ENCODE assay signal across 8 mouse cellular contexts in genomic region chr6:88723806-88724312, GRCm38 (mm10). TPM values are rescaled to one million over a fixed set of nuclear protein-coding genes. Genes with fewer than 3 reads are reported as not detected.
DNase-seq lines count a peak whose midpoint lies in the region; ATAC-seq and TF ChIP-seq lines count a peak whose summit lies in the region.

No protein-coding gene starts in this region.

- WGBS in cerebellum, adult 2 months = 33% methylated on average over 14 of the region's 14 CpGs
- 32% methylated on average over 14 of the region's 14 CpGs for whole genome bisulfite sequencing in limb, embryonic 13.5 days
- 30% methylated on average over 14 of the region's 14 CpGs for WGBS in stomach, embryonic 16.5 days

- no peaks in the 10 kb centered on the region for H3K27me3 ChIP-seq in cerebellum, adult 2 months (ENCODE audit: control insufficient read depth, insufficient read depth, low read length)
- H3K27me3 ChIP-seq in megakaryocyte, embryonic 14.5 days (replicated peaks) = peaks cover 77% of the 10 kb centered on the region
- peaks cover 30% of the 10 kb centered on the region for H3K27me3 ChIP-seq in limb, embryonic 13.5 days
- H3K27me3 ChIP-seq in stomach, embryonic 16.5 days (ENCODE audit: control insufficient read depth, insufficient read depth, low read length) = no peaks in the 10 kb centered on the region

- peak overlapping the region; percentile 84 for H3K4me3 ChIP-seq in cerebellum, adult 2 months (replicated peaks; ENCODE audit: insufficient read depth, low read depth, low read length)
- peak overlapping the region; percentile 94 for H3K4me3 ChIP-seq in megakaryocyte, embryonic 14.5 days (replicated peaks)
- H3K4me3 ChIP-seq in limb, embryonic 13.5 days = peak overlapping the region; percentile 66
- peak overlapping the region; percentile 68 for H3K4me3 ChIP-seq in stomach, embryonic 16.5 days (replicated peaks; ENCODE audit: low read length)

- no peak for ATAC-seq in megakaryocyte, adult 5-6 weeks (ENCODE audit: poor library complexity, severe bottlenecking)
- peak; percentile 52; the same call in 1 of the 2 replicates for ATAC-seq in limb, embryonic 13.5 days (ENCODE audit: low FRiP score, low read depth)
- no peak for ATAC-seq in stomach, embryonic 16.5 days (ENCODE audit: insufficient read depth, low FRiP score)

- peak overlapping the region; percentile 70 for H3K9ac ChIP-seq in limb, embryonic 13.5 days
- H3K9ac ChIP-seq in stomach, embryonic 16.5 days (ENCODE audit: low read length) = peak overlapping the region; percentile 84

- H3K36me3 ChIP-seq in megakaryocyte, embryonic 14.5 days (replicated peaks; ENCODE audit: low read length) = no peaks in the 10 kb centered on the region
- H3K36me3 ChIP-seq in limb, embryonic 13.5 days = no peaks in the 10 kb centered on the region
- H3K36me3 ChIP-seq in stomach, embryonic 16.5 days (ENCODE audit: control insufficient read depth, insufficient read depth, low read length) = no peaks in the 10 kb centered on the region

- H3K4me2 ChIP-seq in limb, embryonic 13.5 days (replicated peaks) = peak overlapping the region; percentile 92
- peak overlapping the region; percentile 79 for H3K4me2 ChIP-seq in stomach, embryonic 16.5 days (ENCODE audit: low read depth, low read length)

- no peak for DNase-seq in cerebellum, adult 2 months
- DNase-seq in cerebellum, postnatal 14 days = no peak
- no peak for DNase-seq in layer of hippocampus, postnatal 14 days (ENCODE audit: low spot score in 2 of 2)
- no peak for DNase-seq in cerebellum, adult 9-11 months

- peaks cover 19% of the 10 kb centered on the region; the same call in 1 of the 2 replicates for H3K4me1 ChIP-seq in cerebellum, adult 2 months (ENCODE audit: control insufficient read depth, insufficient read depth, low read length)
- H3K4me1 ChIP-seq in megakaryocyte, embryonic 14.5 days = peaks cover 36% of the 10 kb centered on the region
- peaks cover 16% of the 10 kb centered on the region; the same call in 1 of the 2 replicates for H3K4me1 ChIP-seq in limb, embryonic 13.5 days
- peaks cover 22% of the 10 kb centered on the region for H3K4me1 ChIP-seq in stomach, embryonic 16.5 days (ENCODE audit: control insufficient read depth, insufficient read depth, low read length)

- TF ChIP-seq CTCF in cerebellum, adult 2 months (IDR thresholded peaks at IDR 0.05; ENCODE audit: borderline replicate concordance, insufficient read depth, low read depth, low read length) = no peak

- H3K9me3 ChIP-seq in megakaryocyte, embryonic 14.5 days = no peaks in the 10 kb centered on the region
- no peaks in the 10 kb centered on the region for H3K9me3 ChIP-seq in limb, embryonic 13.5 days
- H3K9me3 ChIP-seq in stomach, embryonic 16.5 days (replicated peaks; ENCODE audit: control insufficient read depth, low read length) = no peaks in the 10 kb centered on the region

- peak overlapping the region; percentile 37; the same call in 1 of the 2 replicates for H3K27ac ChIP-seq in cerebellum, adult 2 months (ENCODE audit: insufficient read depth, low read length)
- no peak overlapping the region for H3K27ac ChIP-seq in limb, embryonic 13.5 days
- H3K27ac ChIP-seq in stomach, embryonic 16.5 days (ENCODE audit: low read length) = peak overlapping the region; percentile 74; the same call in 1 of the 2 replicates

- TF ChIP-seq POLR2A in cerebellum, adult 2 months (IDR thresholded peaks at IDR 0.05; ENCODE audit: borderline replicate concordance, insufficient read depth, low read length) = no peak

RNA-seq across cellular contexts. Expression of gene Mgll, which starts 0.4 kb away (rescaled TPM):
- polyA plus RNA-seq in cerebellum, adult 2 months (2012; rRNA removed) = 63.4 and 69.2 TPM in 2 replicates
- 3.9 and 6.7 TPM in 2 replicates for polyA plus RNA-seq in megakaryocyte, embryonic 14.5 days (2012; ENCODE audit: insufficient read depth, low replicate concordance)
- 4.2 and 4.7 TPM in 2 replicates for total RNA-seq in megakaryocyte, adult 5-6 weeks (2015)
- 3.0 and 3.7 TPM in 2 replicates for total RNA-seq in megakaryocyte, adult 5-6 weeks (2017)
- 13.6 and 15.5 TPM in 2 replicates for polyA plus RNA-seq in limb, embryonic 13.5 days (2015; fragmentation: Nextera tagmentation; extraction: Ambion mirVana)
- 121 and 125 TPM in 2 replicates for polyA plus RNA-seq in stomach, embryonic 16.5 days (2015; fragmentation: Nextera tagmentation; extraction: Ambion mirVana)
- 100 to 1,000 TPM; 174 to 186 TPM for total RNA-seq in layer of hippocampus, postnatal 14 days (2021)
